Mouse (Mus musculus) liver, embryonic 16.5 days (tissue): ENCODE data around the gene Pycr2. TPM values are rescaled to one million over a fixed set of nuclear protein-coding genes. Genes with fewer than 3 reads are reported as not detected.

Source experiments
- ATAC-seq: fragments of 200-750 bp; cut with Nextera tagmentation; 2 replicates; pipeline ENCODE4 v1.8.0; 2017; ENCODE audit warnings: low read depth, mild to moderate bottlenecking, moderate number of reproducible peaks, moderate library complexity
- H3K27ac ChIP-seq: fragments of 300-500 bp; sonication (generic); 2 replicates; pipeline ENCODE4 v1.5.1; 2014; ENCODE audit warnings: mild to moderate bottlenecking, low read length
- H3K27me3 ChIP-seq: fragments of 300-500 bp; sonication (generic); 2 replicates; pipeline ENCODE4 v1.6.1; 2014; ENCODE audit warnings: low read depth, low read length, mixed read lengths; ENCODE audit not compliant: control insufficient read depth, insufficient read depth
- H3K36me3 ChIP-seq: fragments of 300-500 bp; sonication (generic); 2 replicates; pipeline ENCODE4 v1.6.1; 2014; ENCODE audit warnings: mild to moderate bottlenecking; ENCODE audit not compliant: control insufficient read depth, insufficient read depth
- H3K4me1 ChIP-seq: fragments of 300-500 bp; sonication (generic); 2 replicates; pipeline ENCODE4 v1.6.1; 2014; ENCODE audit warnings: low read depth, low read length, mixed read lengths; ENCODE audit not compliant: control insufficient read depth
- H3K4me2 ChIP-seq: fragments of 300-500 bp; sonication (generic); 2 replicates; pipeline ENCODE4 v1.6.1; 2014; ENCODE audit warnings: low read depth, low read length, mixed read lengths
- H3K4me3 ChIP-seq: fragments of 300-500 bp; sonication (generic); 2 replicates; pipeline ENCODE4 v1.5.1; 2014; ENCODE audit warnings: low read depth, mild to moderate bottlenecking, low read length
- H3K9ac ChIP-seq: fragments of 300-500 bp; sonication (generic); 2 replicates; pipeline ENCODE4 v1.6.1; 2014; ENCODE audit warnings: low read depth, low read length
- H3K9me3 ChIP-seq: fragments of 300-500 bp; sonication (generic); replicated peaks from 2 replicates; pipeline ENCODE4 v1.6.1; 2016; ENCODE audit warnings: low read length; ENCODE audit not compliant: control insufficient read depth
- WGBS: fragments of 180-500 bp; shearing (Covaris S2); extraction: QIAGEN DNeasy Blood & Tissue Kit; methylation state at CpG from one replicate; pipeline ENCODE4 v1.1.7; 2014; ENCODE audit not compliant: insufficient replicate concordance; 5-methylcytosine and 5-hydroxymethylcytosine counted together
- polyA plus RNA-seq: library from polyadenylated mRNA; unstranded; fragments of >200 nt; fragmentation: Nextera tagmentation; extraction: Ambion mirVana; gene quantifications from 2 replicates; pipeline ENCODE4 v1.2.1, GENCODE M21; 2015

Gene Pycr2
- polyA plus RNA-seq, 1 experiment from 2014 or later, result 81.2 TPM

DNA sequence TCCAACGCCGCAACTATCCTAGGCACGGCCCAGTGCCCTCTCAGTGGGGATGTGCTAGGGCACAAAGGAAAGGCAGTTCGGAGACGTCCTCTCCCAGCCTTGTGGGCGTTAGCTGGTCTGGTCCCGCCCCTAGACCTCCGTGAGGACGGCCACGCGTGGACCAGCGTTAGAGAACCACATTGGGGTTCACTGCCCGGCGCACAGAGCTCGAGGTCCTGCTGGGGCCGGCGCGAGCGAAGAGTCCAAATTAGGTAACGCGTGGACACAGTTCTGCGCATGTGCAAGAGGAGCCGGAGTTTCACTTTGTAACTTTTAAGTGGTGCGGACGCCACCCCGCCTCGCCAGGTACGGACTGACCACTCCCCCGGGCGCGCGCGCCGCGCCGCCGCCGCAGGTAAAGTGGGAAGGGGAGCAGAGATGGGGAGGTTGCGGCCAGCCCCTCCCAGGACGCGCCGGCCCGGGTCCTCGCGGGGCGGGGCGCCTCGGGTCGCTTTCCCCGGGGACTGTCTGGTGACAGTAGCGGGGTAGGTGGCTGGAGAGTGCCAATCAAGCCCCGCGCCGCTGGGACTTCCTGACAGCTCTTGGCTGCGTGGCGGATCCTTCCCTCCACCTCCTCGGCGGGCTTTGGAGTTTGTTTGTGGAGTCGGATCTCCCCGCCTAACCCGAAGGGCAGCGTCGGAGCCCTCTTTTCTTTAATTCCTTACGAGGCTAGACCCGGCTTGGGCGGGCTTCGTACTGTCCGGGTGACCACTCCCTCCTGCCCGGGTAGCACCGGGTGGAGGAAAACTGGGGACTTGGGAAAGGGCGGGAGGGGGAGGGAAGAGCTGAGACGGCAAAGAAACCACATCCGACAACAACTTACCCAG, 38.3 kb downstream of the Pycr2 start, which contains the start of gene Tmem63a:
Tmem63a (plus strand) TSS at position 179 of the 866 bp plus-strand sequence.
- H3K4me1 ChIP-seq, result peaks cover 68% of the 10 kb centered on the region

GRCm38 (mm10) chr1:180943032-180943644, 39.0 kb downstream of the Pycr2 start:
- no peak for ATAC-seq
- Histone ChIP-seq H3K9ac (peak overlapping the region; percentile 87), H3K9me3 (no peaks in the 10 kb centered on the region), H3K27me3 (no peaks in the 10 kb centered on the region), H3K4me2 (peak overlapping the region; percentile 97), H3K27ac (peak overlapping the region; percentile 83), H3K36me3 (peaks cover 4% of the 10 kb centered on the region; the same call in 1 of the 2 replicates), H3K4me3 (peak overlapping the region; percentile 88), H3K4me1 (peaks cover 63% of the 10 kb centered on the region)
- 55% methylated on average over 11 of the region's 11 CpGs for WGBS

More for the DNA sequence above, 38.3 kb downstream of the Pycr2 start, which contains the start of gene Tmem63a:
- Histone ChIP-seq H3K36me3 (peaks cover 4% of the 10 kb centered on the region; the same call in 1 of the 2 replicates), H3K4me2 (peak within 1 kb of the TSS; percentile 97), H3K9me3 (no peaks in the 10 kb centered on the region), H3K27me3 (no peaks in the 10 kb centered on the region), H3K9ac (peak within 1 kb of the TSS; percentile 87), H3K27ac (peak within 1 kb of the TSS; percentile 83), H3K4me3 (peak within 1 kb of the TSS; percentile 88)
- ATAC-seq, result peak; percentile 61
- WGBS, result under 1% methylated on average over 71 of the region's 73 CpGs

DNA sequence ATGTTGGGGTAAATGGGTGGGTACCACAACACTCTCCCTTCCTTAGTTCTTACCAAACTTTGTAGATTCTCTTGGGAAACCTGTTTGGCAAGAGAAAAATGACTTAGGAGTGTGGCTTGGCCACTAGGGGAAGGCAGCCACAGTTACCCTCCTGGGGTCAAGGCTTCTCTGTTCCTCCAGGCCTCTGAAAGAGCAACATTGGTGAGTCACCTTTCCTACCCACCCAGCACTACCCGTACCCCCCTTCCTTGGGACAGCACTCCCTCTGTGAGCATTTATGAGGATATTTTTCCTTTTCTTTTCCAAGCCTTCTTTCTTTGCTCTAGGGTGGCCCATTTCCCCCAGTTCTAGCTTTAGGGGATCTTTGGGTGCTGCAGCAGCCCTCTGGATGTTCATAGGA, 39.8 kb downstream of the Pycr2 start:
- H3K9ac ChIP-seq, result no peak overlapping the region
- H3K4me3 ChIP-seq, result no peak overlapping the region; the same call in 1 of the 2 replicates
- 46% methylated on average over 1 of the region's 1 CpGs for WGBS
- H3K4me1 ChIP-seq, result peaks cover 63% of the 10 kb centered on the region
- peak overlapping the region; percentile 69 for H3K27ac ChIP-seq
- no peaks in the 10 kb centered on the region for H3K27me3 ChIP-seq
- ATAC-seq, result no peak
- H3K4me2 ChIP-seq, result peak overlapping the region; percentile 97; the same call in 1 of the 2 replicates
- peaks cover 4% of the 10 kb centered on the region; the same call in 1 of the 2 replicates for H3K36me3 ChIP-seq
- no peaks in the 10 kb centered on the region for H3K9me3 ChIP-seq

DNA sequence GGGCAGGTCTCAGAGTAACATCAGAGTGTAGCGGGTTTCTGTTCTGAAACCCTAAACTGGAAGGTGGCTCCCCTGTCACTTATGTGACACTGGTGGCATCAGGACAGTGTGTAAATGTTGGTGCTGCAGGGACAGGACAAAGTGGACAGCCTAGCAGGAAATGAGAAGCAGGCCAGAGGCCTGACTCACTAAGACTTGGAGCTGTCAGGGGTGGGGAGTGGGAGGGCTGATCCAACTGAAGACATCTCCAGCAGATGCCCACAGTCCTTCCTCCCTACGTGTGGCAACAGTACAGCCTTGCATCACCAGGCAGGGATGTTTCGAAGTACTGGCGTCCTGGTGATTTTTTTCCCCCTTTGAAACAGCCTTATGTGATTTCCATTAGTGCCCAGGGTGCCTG, 40.5 kb downstream of the Pycr2 start:
- Histone ChIP-seq H3K27me3 (no peaks in the 10 kb centered on the region), H3K36me3 (peaks cover 5% of the 10 kb centered on the region; the same call in 1 of the 2 replicates), H3K4me1 (peaks cover 63% of the 10 kb centered on the region), H3K4me2 (no peak overlapping the region), H3K9ac (no peak overlapping the region; the same call in 1 of the 2 replicates), H3K27ac (peak overlapping the region; percentile 74), H3K9me3 (no peaks in the 10 kb centered on the region), H3K4me3 (no peak overlapping the region)
- ATAC-seq, result no peak
- 48% methylated on average over 4 of the region's 4 CpGs for WGBS

DNA sequence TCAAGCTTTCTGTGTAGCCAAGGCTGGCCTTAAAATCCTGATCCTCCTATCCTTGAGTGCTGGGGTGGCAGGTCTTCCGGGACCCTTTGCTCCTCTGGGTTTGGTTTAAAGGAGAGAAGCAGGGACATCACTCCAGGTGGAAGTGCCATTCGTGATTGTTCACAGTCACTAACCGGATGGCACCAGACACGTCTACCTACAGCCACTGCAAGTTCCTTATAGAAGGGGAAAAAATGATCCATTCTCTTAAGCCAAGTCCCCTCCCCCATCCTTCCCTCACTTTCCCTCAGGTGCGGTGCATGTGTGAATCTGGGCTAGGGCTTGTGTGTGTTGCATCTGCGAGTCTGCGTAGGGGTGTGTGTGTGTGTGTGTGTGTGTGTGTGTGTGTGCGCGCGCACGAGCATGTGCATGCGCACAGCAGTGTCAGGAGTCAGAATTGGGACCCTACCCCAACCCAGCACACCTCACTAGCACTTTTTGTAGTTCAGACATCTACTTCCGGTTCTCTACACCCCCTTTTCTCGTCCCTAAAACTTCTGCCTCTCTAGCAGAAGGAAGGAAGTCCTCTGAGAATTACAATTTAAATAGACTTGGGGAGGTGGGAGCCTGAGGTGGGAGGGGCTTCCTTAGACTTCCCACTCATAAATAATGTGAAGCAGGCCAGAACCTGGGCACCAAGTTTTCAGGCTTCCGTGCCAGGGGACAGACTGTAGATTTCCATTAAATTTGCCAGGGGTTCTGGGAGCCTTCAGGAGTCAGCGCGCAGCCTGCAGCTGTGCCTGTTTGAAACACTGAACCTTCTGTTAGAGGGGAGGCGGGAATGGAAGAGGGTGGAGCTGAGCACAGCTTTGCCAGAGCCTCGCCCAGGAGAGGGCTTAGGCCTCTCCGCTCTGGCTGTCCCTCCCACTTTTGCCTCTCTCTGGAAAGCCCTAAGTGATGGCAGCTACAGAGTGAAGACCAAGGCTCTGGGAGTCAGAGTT, 41.2 kb downstream of the Pycr2 start:
- Histone ChIP-seq H3K36me3 (peaks cover 8% of the 10 kb centered on the region; the same call in 1 of the 2 replicates), H3K9me3 (no peaks in the 10 kb centered on the region), H3K4me1 (peaks cover 63% of the 10 kb centered on the region), H3K27me3 (no peaks in the 10 kb centered on the region), H3K4me2 (peak overlapping the region; percentile 61), H3K4me3 (peak overlapping the region; percentile 46), H3K27ac (peak overlapping the region; percentile 74), H3K9ac (peak overlapping the region; percentile 58)
- 19% methylated on average over 20 of the region's 20 CpGs for WGBS
- ATAC-seq, result peak; percentile 80

- H3K9ac ChIP-seq, result no peak overlapping the region; the same call in 1 of the 2 replicates
- no peak overlapping the region for H3K4me2 ChIP-seq
- WGBS, result 77% methylated on average over 6 of the region's 6 CpGs
- H3K27ac ChIP-seq, result no peak overlapping the region
- peaks cover 8% of the 10 kb centered on the region; the same call in 1 of the 2 replicates for H3K36me3 ChIP-seq
- no peaks in the 10 kb centered on the region for H3K27me3 ChIP-seq
- no peaks in the 10 kb centered on the region for H3K9me3 ChIP-seq
- no peak for ATAC-seq
- no peak overlapping the region for H3K4me3 ChIP-seq
- H3K4me1 ChIP-seq, result peaks cover 54% of the 10 kb centered on the region
Measured at GRCm38 (mm10) chr1:180946448-180946847, 42.4 kb downstream of the Pycr2 start.

- 69% methylated on average over 6 of the region's 6 CpGs for WGBS
- ATAC-seq, result peak; percentile 89
- no peak overlapping the region for H3K9ac ChIP-seq
- H3K4me2 ChIP-seq, result no peak overlapping the region
- H3K4me3 ChIP-seq, result no peak overlapping the region
- 0 out of 2 replicates have a peak, but pooled peaks cover 5% of the 10 kb centered on the region for H3K36me3 ChIP-seq
- peaks cover 3% of the 10 kb centered on the region for H3K4me1 ChIP-seq
- no peaks in the 10 kb centered on the region for H3K9me3 ChIP-seq
- no peaks in the 10 kb centered on the region for H3K27me3 ChIP-seq
- H3K27ac ChIP-seq, result peak overlapping the region; percentile 21; the same call in 1 of the 2 replicates
Measured at GRCm38 (mm10) chr1:180952085-180952746, 48.1 kb downstream of the Pycr2 start.

GRCm38 (mm10) chr1:180952808-180953207, 48.7 kb downstream of the Pycr2 start:
- H3K36me3 ChIP-seq, result 0 out of 2 replicates have a peak, but pooled peaks cover 5% of the 10 kb centered on the region

More at GRCm38 (mm10) chr1:180952808-180953207, 48.7 kb downstream of the Pycr2 start:
- H3K4me1 ChIP-seq, result peaks cover 2% of the 10 kb centered on the region
- H3K9ac ChIP-seq, result no peak overlapping the region
- ATAC-seq, result no peak
- H3K9me3 ChIP-seq, result no peaks in the 10 kb centered on the region
- H3K27me3 ChIP-seq, result no peaks in the 10 kb centered on the region
- H3K4me3 ChIP-seq, result no peak overlapping the region
- no peak overlapping the region for H3K4me2 ChIP-seq
- 62% methylated on average over 5 of the region's 5 CpGs for WGBS
- peak overlapping the region; percentile 21; the same call in 1 of the 2 replicates for H3K27ac ChIP-seq
